Mouse (Mus musculus): Measurements from ENCODE around the gene Rgma.

GRCm38 (mm10) chr7:73423236-73423635 lies 47.9 kb downstream of the Rgma start:
- no peak for TF ChIP-seq EP300 (IDR thresholded peaks at IDR 0.05; ENCODE audit: insufficient read depth, low read depth, low read length)
- no peak for TF ChIP-seq CTCF (IDR thresholded peaks at IDR 0.05)
- TF ChIP-seq POLR2A (IDR thresholded peaks at IDR 0.05; ENCODE audit: insufficient read depth, low read depth, low read length): no peak
